ENCODE assay signal across 10 mouse cellular contexts in genomic region chr2:157434041-157434440, GRCm38 (mm10). TPM values are rescaled to one million over a fixed set of nuclear protein-coding genes. Genes with fewer than 3 reads are reported as not detected.
DNase-seq lines count a peak whose midpoint lies in the region; ATAC-seq and TF ChIP-seq lines count a peak whose summit lies in the region.
"Had no signal": no experiment of that assay in that cellular context is flagged by ENCODE, and none has a peak within 500 bp of the region (broad histone marks: within the 10 kb centered on the region; RNA-seq: fewer than 3 reads in every experiment).

No protein-coding gene starts in this region.

- no peak for TF ChIP-seq POLR2A in small intestine, adult 2 months (IDR thresholded peaks at IDR 0.05; ENCODE audit: low read depth, low read length)

- H3K4me2 ChIP-seq in lung, embryonic 14.5 days = peak overlapping the region; percentile 33; the same call in 1 of the 2 replicates
- no peak overlapping the region; the same call in 1 of the 2 replicates for H3K4me2 ChIP-seq in forebrain, embryonic 12.5 days
- no peak overlapping the region for H3K4me2 ChIP-seq in kidney, embryonic 16.5 days (replicated peaks; ENCODE audit: low read depth, low read length)

- 25% methylated on average over 9 of the region's 9 CpGs for WGBS in lung, embryonic 14.5 days
- 30% methylated on average over 9 of the region's 9 CpGs for WGBS in forebrain, embryonic 12.5 days
- WGBS in kidney, embryonic 16.5 days = 35% methylated on average over 9 of the region's 9 CpGs
- 27% methylated on average over 9 of the region's 9 CpGs for WGBS in small intestine, adult 2 months

- H3K27me3 ChIP-seq in lung, embryonic 14.5 days (ENCODE audit: insufficient read depth, low read length) = no peaks in the 10 kb centered on the region
- H3K27me3 ChIP-seq in forebrain, embryonic 12.5 days = no peaks in the 10 kb centered on the region
- no peaks in the 10 kb centered on the region for H3K27me3 ChIP-seq in kidney, embryonic 16.5 days (ENCODE audit: insufficient read depth, low read length)
- H3K27me3 ChIP-seq in small intestine, adult 2 months (ENCODE audit: control insufficient read depth, insufficient read depth, low read length) = no peaks in the 10 kb centered on the region
- H3K27me3 ChIP-seq: Patski had no signal

- H3K9me3 ChIP-seq in lung, embryonic 14.5 days (ENCODE audit: low read depth, low read length) = no peaks in the 10 kb centered on the region
- H3K9me3 ChIP-seq in forebrain, embryonic 12.5 days = no peaks in the 10 kb centered on the region
- H3K9me3 ChIP-seq in kidney, embryonic 16.5 days (ENCODE audit: low read length) = no peaks in the 10 kb centered on the region

- peak overlapping the region; percentile 38 for H3K9ac ChIP-seq in lung, embryonic 14.5 days
- H3K9ac ChIP-seq in forebrain, embryonic 12.5 days = no peak overlapping the region
- no peak overlapping the region for H3K9ac ChIP-seq in kidney, embryonic 16.5 days (replicated peaks; ENCODE audit: low read length)

- no peak for DNase-seq in lung, embryonic 14.5 days
- no peak for DNase-seq in lung, postnatal 14 days
- no peak for DNase-seq in cerebellum, postnatal 36 days
- DNase-seq in left cerebral cortex, postnatal 25 days (ENCODE audit: low spot score in 2 of 2) = no peak
- DNase-seq in urinary bladder, postnatal 25 days (ENCODE audit: low spot score) = no peak
- DNase-seq: cerebellum, adult 18-20 months had no signal

- intact Hi-C loops in left cerebral cortex, postnatal 25 days (cut with DNase I) = no loop called here

- peaks cover 55% of the 10 kb centered on the region for H3K36me3 ChIP-seq in lung, embryonic 14.5 days (ENCODE audit: insufficient read depth)
- peaks cover 42% of the 10 kb centered on the region for H3K36me3 ChIP-seq in forebrain, embryonic 12.5 days (replicated peaks)
- H3K36me3 ChIP-seq in kidney, embryonic 16.5 days (ENCODE audit: insufficient read depth, low read length) = peaks cover 12% of the 10 kb centered on the region
- peaks cover 31% of the 10 kb centered on the region for H3K36me3 ChIP-seq in small intestine, adult 2 months (ENCODE audit: control insufficient read depth, insufficient read depth, low read length)

- peak overlapping the region; percentile 93 for H3K27ac ChIP-seq in lung, embryonic 14.5 days (ENCODE audit: low read depth)
- H3K27ac ChIP-seq in forebrain, embryonic 12.5 days = peak overlapping the region; percentile 69
- H3K27ac ChIP-seq in kidney, embryonic 16.5 days (ENCODE audit: low read length) = peak overlapping the region; percentile 88
- H3K27ac ChIP-seq in small intestine, adult 2 months (ENCODE audit: insufficient read depth, low read depth, low read length) = peak overlapping the region; percentile 83

- peaks cover 18% of the 10 kb centered on the region; the same call in 1 of the 2 replicates for H3K4me1 ChIP-seq in lung, embryonic 14.5 days (ENCODE audit: insufficient read depth)
- peaks cover 65% of the 10 kb centered on the region for H3K4me1 ChIP-seq in forebrain, embryonic 12.5 days
- peaks cover 48% of the 10 kb centered on the region for H3K4me1 ChIP-seq in kidney, embryonic 16.5 days (ENCODE audit: insufficient read depth, low read length)
- H3K4me1 ChIP-seq in small intestine, adult 2 months (ENCODE audit: control insufficient read depth, insufficient read depth, insufficient read length, low read length) = peaks cover 63% of the 10 kb centered on the region

- H3K4me3 ChIP-seq in lung, embryonic 14.5 days (ENCODE audit: low read depth, low read length) = no peak overlapping the region
- no peak overlapping the region for H3K4me3 ChIP-seq in forebrain, embryonic 12.5 days (replicated peaks)
- H3K4me3 ChIP-seq in kidney, embryonic 16.5 days (ENCODE audit: low read length) = no peak overlapping the region
- no peak overlapping the region for H3K4me3 ChIP-seq in small intestine, adult 2 months (ENCODE audit: low read depth, low read length)

- ATAC-seq in lung, embryonic 14.5 days (ENCODE audit: insufficient read depth) = peak; percentile 22
- no peak for ATAC-seq in forebrain, embryonic 12.5 days (ENCODE audit: low FRiP score)
- ATAC-seq in kidney, embryonic 16.5 days (ENCODE audit: low FRiP score, low TSS enrichment) = peak; percentile 17
- ATAC-seq: Patski had no signal

- TF ChIP-seq CTCF in lung, embryonic 14.5 days (IDR thresholded peaks at IDR 0.05; ENCODE audit: low read depth) = no peak
- no peak for TF ChIP-seq CTCF in small intestine, adult 2 months (IDR thresholded peaks at IDR 0.05; ENCODE audit: extremely low read depth, insufficient read length, insufficient replicate concordance, low read depth, low read length)

RNA-seq across cellular contexts. Expression of gene Src, which starts 15.8 kb away (rescaled TPM):
- polyA plus RNA-seq in lung, embryonic 14.5 days (2014; fragmentation: Nextera tagmentation; extraction: Ambion mirVana) = 16.4 and 18.9 TPM in 2 replicates
- 35.1 and 38.0 TPM in 2 replicates for polyA plus RNA-seq in forebrain, embryonic 12.5 days (2016; fragmentation: Nextera tagmentation; extraction: Ambion mirVana)
- polyA plus RNA-seq in kidney, embryonic 16.5 days (2015; fragmentation: Nextera tagmentation; extraction: Ambion mirVana) = 16.9 and 17.3 TPM in 2 replicates
- 65.9 and 161 TPM in 2 replicates for polyA plus RNA-seq in small intestine, adult 2 months (2012; rRNA removed)
- 100 to 1,000 TPM; 116 to 137 TPM for total RNA-seq in left cerebral cortex, postnatal 25 days (2021)
